Mouse (Mus musculus) 3134 (cell line): Measurements from ENCODE around the gene Rpl37a.

ENCODE experiments used
- DNase-seq: peaks from one replicate; pipeline ENCODE4 v3.0.0-alpha.2; 2011; ENCODE audit warnings: low spot score; ENCODE audit not compliant: insufficient read length; ENCODE audit errors: extremely low read depth

Gene Rpl37a

DNA sequence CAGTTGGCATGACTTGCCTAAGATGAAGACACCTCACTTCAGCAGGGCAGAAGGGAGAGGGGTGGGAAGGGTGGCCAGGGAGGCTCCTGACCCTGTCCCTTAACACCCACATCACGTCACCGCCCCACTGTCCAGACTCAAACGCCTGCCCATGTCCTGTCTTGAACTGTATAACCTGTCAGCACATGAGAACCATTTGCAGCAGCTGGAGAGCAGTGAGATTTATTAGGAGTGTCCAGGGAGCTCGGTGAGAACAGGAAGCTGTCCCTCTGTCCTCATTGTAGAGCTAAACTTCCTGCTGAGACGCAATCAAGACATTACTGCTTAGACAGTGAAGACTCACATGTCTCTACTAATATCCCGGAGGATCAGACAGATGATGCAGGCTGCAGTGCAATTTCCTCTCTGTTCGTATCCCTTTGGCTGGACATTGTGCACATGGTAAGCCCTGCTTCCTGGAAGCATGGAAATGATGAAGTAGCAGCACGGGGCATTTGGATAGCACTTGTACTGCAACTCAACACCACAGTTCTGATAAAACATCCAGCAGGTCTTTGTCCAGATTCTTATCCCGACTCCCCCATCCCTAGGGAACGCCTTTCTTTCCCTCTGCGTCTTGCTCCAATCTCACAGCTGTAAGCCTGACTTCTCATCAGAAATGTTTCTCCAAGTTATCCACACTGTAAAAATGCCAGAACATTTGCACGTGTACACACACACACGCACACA, 25.5 kb downstream of the Rpl37a start:
- DNase-seq, result no peak

DNA sequence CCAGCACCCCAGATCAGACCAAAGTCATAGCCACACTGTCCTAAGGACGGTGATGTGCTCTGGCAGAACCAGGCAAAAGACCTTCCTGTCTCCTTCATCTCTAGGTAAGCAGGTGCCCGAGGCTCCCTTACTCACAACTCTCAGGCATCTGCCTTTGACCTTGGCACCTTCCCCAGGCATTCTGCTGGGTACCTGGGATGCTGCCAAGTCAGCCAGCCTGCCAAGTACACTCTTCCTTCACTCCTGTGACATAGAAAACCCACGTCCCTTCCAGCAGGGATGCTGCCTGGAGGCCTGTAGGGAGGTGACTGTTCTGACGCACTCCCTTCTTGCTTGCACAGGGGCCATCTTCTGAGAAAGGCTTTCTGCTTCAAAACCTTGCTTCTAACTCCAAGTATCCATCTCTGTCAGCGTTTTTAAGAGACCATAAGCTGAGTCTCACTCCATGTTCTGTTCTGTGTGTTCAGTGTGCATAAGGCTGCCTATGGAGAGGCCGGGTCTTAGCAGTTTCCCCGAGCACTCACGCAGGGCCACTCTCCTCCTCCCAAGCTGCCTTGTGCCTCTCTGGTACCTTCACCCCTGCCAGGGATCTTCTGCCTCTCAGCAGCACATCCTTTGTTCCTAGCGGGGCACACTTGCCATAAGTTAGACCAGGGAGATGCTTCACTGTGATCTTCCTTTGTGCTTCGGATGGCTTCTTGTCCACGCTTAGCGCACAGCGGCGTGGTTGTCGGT, 28.0 kb downstream of the Rpl37a start:
- peak; percentile 34 for DNase-seq

DNA sequence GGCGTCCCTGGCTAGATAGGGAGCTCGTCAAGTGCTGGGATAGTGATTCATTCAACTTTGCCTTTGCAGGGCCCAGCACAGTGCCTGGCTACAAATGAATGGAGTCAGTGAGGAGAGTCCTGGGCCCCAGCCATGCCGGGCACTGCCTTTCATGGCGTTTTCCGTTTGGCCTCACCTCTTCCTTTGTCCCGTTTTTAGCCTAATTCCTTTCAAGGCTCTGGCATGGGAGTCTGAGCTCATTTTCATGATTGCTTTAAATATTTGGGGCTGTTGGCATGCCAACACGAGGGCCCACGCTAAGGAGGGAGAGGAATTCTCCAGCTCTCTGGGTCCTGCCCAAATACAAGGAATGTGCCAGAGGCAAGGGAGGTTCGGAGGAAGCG, 28.6 kb downstream of the Rpl37a start:
- DNase-seq, result no peak

GRCm38 (mm10) chr1:72741406-72741805, 30.3 kb downstream of the Rpl37a start:
- no peak for DNase-seq

DNA sequence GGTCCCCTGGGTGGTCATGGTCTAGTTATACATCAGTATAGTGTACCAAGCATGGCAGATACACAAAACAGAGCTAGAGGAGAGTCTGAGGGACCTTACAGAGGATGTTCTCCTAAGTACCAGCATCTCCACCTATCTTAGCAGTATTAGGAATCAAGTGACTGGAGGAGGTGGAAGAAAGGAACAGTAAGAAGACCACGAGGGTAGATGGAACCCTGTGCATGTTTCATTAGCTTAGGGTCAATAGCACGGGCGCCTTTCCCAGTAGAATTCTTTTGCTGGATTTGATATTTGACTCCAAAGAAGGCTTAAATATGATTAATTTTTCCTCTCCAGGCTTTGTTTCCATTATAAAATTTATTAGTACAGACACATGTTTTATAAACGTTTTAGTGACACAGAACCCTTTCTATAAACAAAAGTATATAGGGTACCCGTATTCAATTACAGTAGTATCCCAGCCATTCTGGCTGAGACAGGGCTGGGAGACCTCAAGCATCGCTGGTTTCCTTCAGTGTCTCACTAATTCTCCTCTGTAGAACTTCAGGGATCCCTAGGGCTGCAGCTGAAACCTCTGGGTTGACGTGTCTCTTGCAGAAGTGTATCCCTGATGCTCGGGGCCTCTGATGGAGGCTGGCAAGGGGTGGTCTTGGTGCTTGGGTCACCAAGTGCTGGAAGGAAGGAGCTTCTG, 33.9 kb downstream of the Rpl37a start:
- no peak for DNase-seq

- no peak for DNase-seq
Observed at GRCm38 (mm10) chr1:72746382-72746781, 35.3 kb downstream of the Rpl37a start.

DNA sequence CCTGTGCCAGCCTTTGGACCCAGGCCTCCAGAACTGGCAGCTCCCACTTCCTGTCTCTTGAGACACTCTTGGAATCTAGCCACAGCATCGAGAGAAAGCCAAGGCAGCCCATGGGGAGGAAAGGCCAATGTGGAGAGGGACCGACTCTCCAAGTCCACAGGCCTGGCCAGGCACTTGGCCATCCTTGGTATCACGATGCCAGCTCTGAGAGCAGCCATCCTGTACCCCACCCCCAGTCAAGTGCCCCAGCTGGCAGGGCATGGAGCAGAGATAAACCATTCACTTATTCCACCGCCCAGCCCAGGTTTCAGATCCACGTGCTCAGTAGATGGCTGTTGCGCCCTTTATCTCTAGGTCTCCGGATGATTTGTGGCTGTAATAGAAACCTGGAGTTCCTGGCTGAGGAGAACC, 40.3 kb downstream of the Rpl37a start:
- DNase-seq, result peak; percentile 56

DNA sequence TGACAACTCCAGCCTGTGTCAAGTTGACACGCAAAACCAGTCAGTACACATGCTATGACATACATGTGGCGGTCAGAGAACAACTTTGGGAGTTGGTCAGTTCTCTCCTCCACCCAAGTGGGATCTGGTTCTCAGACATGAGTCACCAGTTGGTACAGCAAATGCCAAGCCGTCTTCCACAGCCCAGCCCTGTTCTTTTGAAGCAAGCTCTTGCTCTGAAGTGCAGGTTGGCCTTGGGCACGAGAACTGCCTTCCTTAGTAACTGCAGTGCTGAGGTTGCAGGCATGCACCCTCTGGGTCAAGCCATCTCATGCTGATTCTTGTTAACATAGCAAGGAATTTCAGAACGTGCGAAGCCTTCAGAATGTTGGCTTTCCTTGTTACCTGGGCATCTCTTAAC, 42.1 kb downstream of the Rpl37a start:
- DNase-seq, result no peak

- DNase-seq, result no peak
Observed at GRCm38 (mm10) chr1:72755227-72755626, 44.1 kb downstream of the Rpl37a start.

GRCm38 (mm10) chr1:72755801-72756200, 44.7 kb downstream of the Rpl37a start:
- no peak for DNase-seq

DNA sequence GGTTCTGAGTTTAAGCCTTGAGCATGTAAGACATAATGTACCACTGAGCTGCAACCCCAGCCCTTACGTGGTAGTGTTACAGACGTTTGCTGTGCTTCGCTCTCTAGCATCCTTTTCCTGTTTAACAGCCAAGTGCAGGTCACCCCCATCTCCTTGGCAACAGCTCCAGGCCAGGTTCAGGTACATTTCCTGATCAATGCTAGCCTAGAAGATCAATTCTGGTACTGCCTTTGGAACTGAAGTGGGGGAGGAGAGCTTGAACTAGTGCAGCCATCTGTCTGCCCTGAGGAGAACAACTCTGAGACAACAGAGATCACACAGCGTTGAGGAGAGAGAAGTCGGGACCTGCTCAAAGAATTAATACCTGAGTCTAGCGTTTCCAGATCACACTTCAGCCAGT, 48.7 kb downstream of the Rpl37a start:
- no peak for DNase-seq
